Mouse (Mus musculus) midbrain, embryonic 14.5 days (tissue): ENCODE measurements at regions not wholly inside any gene's neighbourhood (a gene's known extent, or its start where the extent isn't known, plus 50 kb on each side); places are given as distances from the start of the nearest gene placed in this dataset.

Experiments used
- ATAC-seq: fragments of 200-750 bp; cut with Nextera tagmentation; 2 replicates; pipeline ENCODE4 v1.8.0; 2017; ENCODE audit warnings: moderate number of reproducible peaks, moderate library complexity; ENCODE audit not compliant: low FRiP score, low TSS enrichment
- DNase-seq: peaks from one replicate; pipeline ENCODE4 v3.0.0-alpha.2; 2015
- H3K27ac ChIP-seq: fragments of 300-500 bp; sonication (generic); replicated peaks from 2 replicates; pipeline ENCODE4 v1.5.1; 2014; ENCODE audit warnings: mild to moderate bottlenecking, low read depth, low read length, moderate library complexity
- H3K27me3 ChIP-seq: fragments of 300-500 bp; sonication (generic); 2 replicates; pipeline ENCODE4 v1.6.1; 2014; ENCODE audit warnings: low read length, control low read depth, mixed read lengths; ENCODE audit not compliant: control insufficient read depth, insufficient read depth
- H3K36me3 ChIP-seq: fragments of 300-500 bp; sonication (generic); 2 replicates; pipeline ENCODE4 v1.6.1; 2014; ENCODE audit warnings: low read length, control low read depth; ENCODE audit not compliant: control insufficient read depth, insufficient read depth
- H3K4me1 ChIP-seq: fragments of 300-500 bp; sonication (generic); 2 replicates; pipeline ENCODE4 v1.6.1; 2014; ENCODE audit warnings: mild to moderate bottlenecking, antibody characterized with exemption, low read length, control low read depth; ENCODE audit not compliant: control insufficient read depth, insufficient read depth
- H3K4me2 ChIP-seq: fragments of 300-500 bp; sonication (generic); 2 replicates; pipeline ENCODE4 v1.6.1; 2014; ENCODE audit warnings: mild to moderate bottlenecking, low read length, moderate library complexity
- H3K4me3 ChIP-seq: fragments of 300-500 bp; sonication (generic); replicated peaks from 2 replicates; pipeline ENCODE4 v1.5.1; 2014; ENCODE audit warnings: low read depth, low read length
- H3K9ac ChIP-seq: fragments of 300-500 bp; sonication (generic); replicated peaks from 2 replicates; pipeline ENCODE4 v1.6.1; 2014; ENCODE audit warnings: mild to moderate bottlenecking, low read length, moderate library complexity
- H3K9me3 ChIP-seq: fragments of 300-500 bp; sonication (generic); 2 replicates; pipeline ENCODE4 v1.6.1; 2016; ENCODE audit warnings: low read length, control low read depth, mixed read lengths; ENCODE audit not compliant: control insufficient read depth
- WGBS: fragments of 180-500 bp; shearing (Covaris S2); extraction: QIAGEN DNeasy Blood & Tissue Kit; methylation state at CpG from one replicate; pipeline ENCODE4 v1.1.7; 2014; 5-methylcytosine and 5-hydroxymethylcytosine counted together

GRCm38 (mm10) chr5:132606216-132606615 is 63.1 kb upstream of the Auts2 start:
- H3K27ac ChIP-seq: no peak overlapping the region
- H3K4me1 ChIP-seq: no peaks in the 10 kb centered on the region
- no peaks in the 10 kb centered on the region for H3K9me3 ChIP-seq
- H3K27me3 ChIP-seq: no peaks in the 10 kb centered on the region
- no peak overlapping the region for H3K4me3 ChIP-seq
- no peak overlapping the region for H3K9ac ChIP-seq
- WGBS: 33% methylated on average over 6 of the region's 6 CpGs
- no peak for ATAC-seq
- DNase-seq: no peak
- no peaks in the 10 kb centered on the region for H3K36me3 ChIP-seq
- no peak overlapping the region for H3K4me2 ChIP-seq

DNA sequence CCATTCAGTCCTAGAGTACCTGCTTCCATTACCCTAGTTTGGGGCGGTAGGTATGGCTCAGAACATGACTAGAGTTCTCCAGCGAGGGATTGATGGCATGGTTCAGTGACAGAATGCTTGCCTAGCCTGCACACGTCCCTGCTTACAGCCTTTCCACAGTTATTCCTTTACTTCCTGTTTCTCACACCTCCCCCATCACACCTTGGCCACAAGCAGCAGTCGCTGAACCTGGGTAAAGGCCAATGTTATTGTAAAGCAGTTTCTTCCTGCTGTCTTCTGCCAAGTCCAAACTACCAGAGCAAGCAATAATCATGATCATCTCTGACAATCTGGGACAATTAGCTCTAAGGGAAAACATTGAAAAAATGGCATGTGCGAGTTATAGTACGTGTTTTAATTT is 51.7 kb upstream of the Auts2 start:
- ATAC-seq (no peak), DNase-seq (no peak)
- no peak overlapping the region for H3K27ac ChIP-seq
- no peaks in the 10 kb centered on the region for H3K36me3 ChIP-seq
- H3K4me1 ChIP-seq: no peaks in the 10 kb centered on the region
- no peak overlapping the region for H3K4me2 ChIP-seq
- no peak overlapping the region for H3K9ac ChIP-seq
- H3K9me3 ChIP-seq: no peaks in the 10 kb centered on the region
- WGBS: 83% methylated on average over 6 of the region's 6 CpGs
- H3K27me3 ChIP-seq: no peaks in the 10 kb centered on the region
- H3K4me3 ChIP-seq: no peak overlapping the region
